Mouse (Mus musculus): ENCODE measurements at regions not wholly inside any gene's neighbourhood (a gene's known extent, or its start where the extent isn't known, plus 50 kb on each side); places are given as distances from the start of the nearest gene placed in this dataset.

DNA sequence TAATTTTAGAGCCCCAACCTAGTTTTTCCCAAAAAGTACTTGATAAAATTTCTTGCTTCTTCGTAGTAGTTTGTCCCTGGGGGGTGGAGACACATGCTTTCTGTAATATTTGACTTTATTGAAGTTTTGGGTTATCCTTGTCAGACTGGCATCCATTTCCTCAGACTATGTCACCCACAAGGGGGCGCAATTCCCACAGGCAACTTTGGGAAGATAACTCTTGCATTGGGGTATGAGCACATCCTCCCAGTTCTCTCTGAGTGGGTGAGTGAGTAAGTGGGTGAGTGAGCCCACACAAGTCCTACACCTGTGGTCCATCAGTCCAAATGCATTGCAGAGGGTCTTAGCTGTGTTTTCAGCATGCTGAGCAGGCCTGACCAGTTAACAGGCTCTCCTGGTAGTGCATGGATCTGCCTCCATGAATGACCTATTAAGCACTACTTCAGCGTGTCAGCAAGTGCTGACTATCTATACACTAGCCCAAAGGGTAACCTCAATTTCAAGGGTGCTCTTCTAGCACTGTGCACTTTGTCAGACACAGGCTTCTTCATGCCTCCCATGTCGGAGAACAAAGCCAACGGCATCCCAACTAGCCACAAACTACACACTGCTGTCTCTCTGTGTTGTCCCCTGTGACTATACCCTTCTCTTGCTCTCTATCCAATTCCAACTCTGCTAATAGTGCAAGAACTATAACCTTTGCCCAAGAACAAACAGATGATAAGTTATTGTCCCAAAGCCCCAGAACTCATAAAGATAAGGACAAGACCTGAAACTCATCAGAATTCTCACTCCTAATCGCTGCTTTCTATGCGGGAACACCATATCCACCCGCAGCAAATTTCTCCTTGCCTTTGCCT lies 275.6 kb upstream of the Tsc22d2 start:
- Histone ChIP-seq H3K27me3 (ENCODE audit: control insufficient read depth, insufficient read depth, low read length) (no peaks in the 10 kb centered on the region), H3K4me1 (ENCODE audit: control insufficient read depth, insufficient read depth, low read length) (no peaks in the 10 kb centered on the region), H3K4me3 (no peak overlapping the region), H3K9ac (ENCODE audit: low read depth, low read length) (no peak overlapping the region), H3K79me2 (replicated peaks; ENCODE audit: control insufficient read depth, insufficient read depth, low read length) (no peaks in the 10 kb centered on the region), H3K27ac (no peak overlapping the region), H3K36me3 (ENCODE audit: control insufficient read depth, insufficient read depth, low read length) (no peaks in the 10 kb centered on the region)
- intact Hi-C loops (cut with DNase I), result no loop called here
- TF ChIP-seq POLR2A (IDR thresholded peaks at IDR 0.05; ENCODE audit: insufficient read depth, low read depth, low read length) (no peak), CTCF (IDR thresholded peaks at IDR 0.05) (peak; percentile 79)
- peak; percentile 21 to 53 for DNase-seq
- 74% methylated on average over 8 of the region's 8 CpGs for WGBS

- intact Hi-C loops (cut with DNase I), result no loop called here
- WGBS, result 49% methylated on average over 3 of the region's 3 CpGs
- Histone ChIP-seq H3K36me3 (ENCODE audit: control insufficient read depth, insufficient read depth, low read length) (no peaks in the 10 kb centered on the region), H3K27me3 (ENCODE audit: control insufficient read depth, insufficient read depth, low read length) (no peaks in the 10 kb centered on the region), H3K27ac (no peak overlapping the region), H3K4me3 (no peak overlapping the region), H3K79me2 (replicated peaks; ENCODE audit: control insufficient read depth, insufficient read depth, low read length) (no peaks in the 10 kb centered on the region), H3K4me1 (ENCODE audit: control insufficient read depth, insufficient read depth, low read length) (no peaks in the 10 kb centered on the region), H3K9ac (ENCODE audit: low read depth, low read length) (no peak overlapping the region)
- DNase-seq, result no peak
- no peak for TF ChIP-seq CTCF (IDR thresholded peaks at IDR 0.05)
- TF ChIP-seq POLR2A (IDR thresholded peaks at IDR 0.05; ENCODE audit: insufficient read depth, low read depth, low read length), result no peak
- no peak for TF ChIP-seq EP300 (IDR thresholded peaks at IDR 0.05; ENCODE audit: insufficient read depth, low read depth, low read length)
Measured at GRCm38 (mm10) chr3:58146108-58146507, 268.4 kb upstream of the Tsc22d2 start.

DNA sequence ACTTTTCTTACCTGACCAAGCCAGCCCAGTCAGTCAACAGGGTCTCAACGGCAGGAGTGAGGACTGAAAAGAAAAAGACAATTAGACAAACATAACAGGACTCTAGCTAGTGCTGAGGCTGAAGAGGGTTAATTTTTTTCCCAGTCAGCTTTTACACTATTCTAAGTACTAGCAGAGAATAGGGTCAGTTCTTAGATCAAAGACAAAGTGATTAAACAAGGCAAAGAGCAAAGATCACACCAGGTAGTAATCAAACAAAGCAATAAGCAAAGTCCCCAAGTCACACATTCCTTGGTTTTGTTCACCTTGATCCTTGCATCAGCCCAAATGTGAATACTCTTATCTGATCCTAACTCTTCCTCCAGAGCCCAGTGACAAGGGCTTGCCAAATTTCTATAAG lies 267.8 kb upstream of the Tsc22d2 start:
- intact Hi-C loops (cut with DNase I), result no loop called here
- Histone ChIP-seq H3K4me3 (no peak overlapping the region), H3K9ac (ENCODE audit: low read depth, low read length) (no peak overlapping the region), H3K36me3 (ENCODE audit: control insufficient read depth, insufficient read depth, low read length) (no peaks in the 10 kb centered on the region), H3K79me2 (replicated peaks; ENCODE audit: control insufficient read depth, insufficient read depth, low read length) (no peaks in the 10 kb centered on the region), H3K4me1 (ENCODE audit: control insufficient read depth, insufficient read depth, low read length) (no peaks in the 10 kb centered on the region), H3K27me3 (ENCODE audit: control insufficient read depth, insufficient read depth, low read length) (no peaks in the 10 kb centered on the region), H3K27ac (no peak overlapping the region)
- WGBS, result 38% methylated on average over 1 of the region's 1 CpGs
- no peak for DNase-seq
- TF ChIP-seq CTCF (IDR thresholded peaks at IDR 0.05) (no peak), POLR2A (IDR thresholded peaks at IDR 0.05; ENCODE audit: insufficient read depth, low read depth, low read length) (no peak), EP300 (IDR thresholded peaks at IDR 0.05; ENCODE audit: insufficient read depth, low read depth, low read length) (no peak)

DNA sequence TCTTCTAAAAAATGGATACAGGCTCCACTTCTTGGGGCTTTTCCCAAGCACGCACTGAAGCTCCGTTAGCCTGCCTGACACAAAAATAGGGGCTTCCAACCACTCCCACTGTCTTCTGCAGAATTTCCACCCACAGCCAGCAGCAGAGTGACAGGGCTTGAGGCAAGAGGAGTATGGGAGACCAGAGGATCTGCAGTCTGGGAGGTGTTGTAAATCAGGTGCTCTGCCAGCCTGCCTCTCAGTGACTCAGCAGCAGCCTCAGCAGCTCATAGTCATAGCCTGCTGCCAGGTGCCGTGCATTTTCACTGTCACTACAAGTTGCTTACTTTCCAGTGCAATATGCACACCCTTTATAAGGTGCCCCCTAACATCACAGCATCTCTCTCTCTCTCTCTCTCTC lies 261.4 kb upstream of the Tsc22d2 start:
- Histone ChIP-seq H3K9ac (ENCODE audit: low read depth, low read length) (no peak overlapping the region), H3K36me3 (ENCODE audit: control insufficient read depth, insufficient read depth, low read length) (no peaks in the 10 kb centered on the region), H3K27me3 (ENCODE audit: control insufficient read depth, insufficient read depth, low read length) (no peaks in the 10 kb centered on the region), H3K79me2 (replicated peaks; ENCODE audit: control insufficient read depth, insufficient read depth, low read length) (no peaks in the 10 kb centered on the region), H3K4me1 (ENCODE audit: control insufficient read depth, insufficient read depth, low read length) (no peaks in the 10 kb centered on the region), H3K4me3 (no peak overlapping the region), H3K27ac (no peak overlapping the region)
- intact Hi-C loops (cut with DNase I), result no loop called here
- DNase-seq, result no peak
- TF ChIP-seq CTCF (IDR thresholded peaks at IDR 0.05), result no peak
- no peak for TF ChIP-seq EP300 (IDR thresholded peaks at IDR 0.05; ENCODE audit: insufficient read depth, low read depth, low read length)
- no peak for TF ChIP-seq POLR2A (IDR thresholded peaks at IDR 0.05; ENCODE audit: insufficient read depth, low read depth, low read length)
- WGBS, result 77% methylated on average over 3 of the region's 3 CpGs

GRCm38 (mm10) chr3:58153874-58154756 lies 260.4 kb upstream of the Tsc22d2 start:
- Histone ChIP-seq H3K79me2 (replicated peaks; ENCODE audit: control insufficient read depth, insufficient read depth, low read length) (no peaks in the 10 kb centered on the region), H3K4me1 (ENCODE audit: control insufficient read depth, insufficient read depth, low read length) (no peaks in the 10 kb centered on the region), H3K27ac (no peak overlapping the region), H3K27me3 (ENCODE audit: control insufficient read depth, insufficient read depth, low read length) (no peaks in the 10 kb centered on the region), H3K9ac (ENCODE audit: low read depth, low read length) (no peak overlapping the region), H3K36me3 (ENCODE audit: control insufficient read depth, insufficient read depth, low read length) (no peaks in the 10 kb centered on the region), H3K4me3 (no peak overlapping the region)
- no peak for DNase-seq
- WGBS, result 73% methylated on average over 21 of the region's 21 CpGs
- intact Hi-C loops (cut with DNase I), result no loop called here
- TF ChIP-seq EP300 (IDR thresholded peaks at IDR 0.05; ENCODE audit: insufficient read depth, low read depth, low read length), result no peak
- TF ChIP-seq CTCF (IDR thresholded peaks at IDR 0.05), result no peak
- no peak for TF ChIP-seq POLR2A (IDR thresholded peaks at IDR 0.05; ENCODE audit: insufficient read depth, low read depth, low read length)

DNA sequence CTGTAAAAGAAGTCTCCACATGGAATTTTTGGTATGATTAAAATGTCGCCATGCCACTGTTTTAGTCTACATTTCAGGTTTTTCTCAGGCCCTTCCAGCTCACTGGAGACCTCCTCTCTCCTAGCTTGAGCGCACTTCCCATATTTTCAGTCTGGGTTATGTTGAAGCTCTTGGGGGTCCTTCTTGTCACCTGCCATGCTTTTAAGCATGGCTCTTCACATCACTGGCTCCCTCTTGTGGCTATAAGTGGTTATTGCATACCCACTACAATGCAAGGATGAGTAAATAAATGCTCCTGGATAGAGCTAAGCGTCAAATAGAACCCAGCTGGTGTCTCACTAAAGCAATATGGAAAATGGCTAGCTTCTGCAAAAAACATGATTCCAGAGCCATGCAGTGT lies 255.1 kb upstream of the Tsc22d2 start:
- Histone ChIP-seq H3K79me2 (replicated peaks; ENCODE audit: control insufficient read depth, insufficient read depth, low read length) (no peaks in the 10 kb centered on the region), H3K27me3 (ENCODE audit: control insufficient read depth, insufficient read depth, low read length) (no peaks in the 10 kb centered on the region), H3K9ac (ENCODE audit: low read depth, low read length) (no peak overlapping the region), H3K36me3 (ENCODE audit: control insufficient read depth, insufficient read depth, low read length) (no peaks in the 10 kb centered on the region), H3K4me1 (ENCODE audit: control insufficient read depth, insufficient read depth, low read length) (peaks cover 8% of the 10 kb centered on the region), H3K4me3 (no peak overlapping the region), H3K27ac (no peak overlapping the region)
- DNase-seq, result no peak
- 77% methylated on average over 3 of the region's 3 CpGs for WGBS
- intact Hi-C loops (cut with DNase I), result loop anchor here (1.0 kb wide), 1 partner anchor 8 kb away; no protein-coding TSS in a partner anchor
- TF ChIP-seq POLR2A (IDR thresholded peaks at IDR 0.05; ENCODE audit: insufficient read depth, low read depth, low read length), result no peak
- peak; percentile 87 for TF ChIP-seq CTCF (IDR thresholded peaks at IDR 0.05)
- TF ChIP-seq EP300 (IDR thresholded peaks at IDR 0.05; ENCODE audit: insufficient read depth, low read depth, low read length), result no peak
